Mouse (Mus musculus): Measurements from ENCODE around the gene Nrxn2. TPM values are rescaled to one million over a fixed set of nuclear protein-coding genes. Genes with fewer than 3 reads are reported as not detected.

Nrxn2 gene
- polyA plus RNA-seq, 1 experiment from 2014 or later = 6.2 TPM

GRCm38 (mm10) chr19:6464306-6465071 is 46.0 kb downstream of the Nrxn2 start:
- Histone ChIP-seq H3K4me2 (replicated peaks; ENCODE audit: low read depth, low read length) (no peak overlapping the region), H3K36me3 (ENCODE audit: insufficient read depth, low read length) (no peaks in the 10 kb centered on the region), H3K27me3 (ENCODE audit: insufficient read depth, low read length) (no peaks in the 10 kb centered on the region), H3K4me3 (ENCODE audit: low read length) (no peak overlapping the region), H3K4me1 (ENCODE audit: insufficient read depth, low read length) (peaks cover 22% of the 10 kb centered on the region), H3K9ac (replicated peaks; ENCODE audit: low read length) (no peak overlapping the region), H3K27ac (ENCODE audit: low read length) (no peak overlapping the region), H3K9me3 (ENCODE audit: low read length) (no peaks in the 10 kb centered on the region)
- ATAC-seq (ENCODE audit: low FRiP score, low TSS enrichment) = peak; percentile 56
- WGBS = 44% methylated on average over 10 of the region's 10 CpGs

GRCm38 (mm10) chr19:6465090-6465489 is 46.6 kb downstream of the Nrxn2 start:
- peak; percentile 55 for ATAC-seq (ENCODE audit: low FRiP score, low TSS enrichment)
- Histone ChIP-seq H3K9ac (replicated peaks; ENCODE audit: low read length) (no peak overlapping the region), H3K27ac (ENCODE audit: low read length) (no peak overlapping the region), H3K27me3 (ENCODE audit: insufficient read depth, low read length) (no peaks in the 10 kb centered on the region), H3K4me1 (ENCODE audit: insufficient read depth, low read length) (peaks cover 22% of the 10 kb centered on the region), H3K36me3 (ENCODE audit: insufficient read depth, low read length) (no peaks in the 10 kb centered on the region), H3K9me3 (ENCODE audit: low read length) (no peaks in the 10 kb centered on the region), H3K4me2 (replicated peaks; ENCODE audit: low read depth, low read length) (no peak overlapping the region), H3K4me3 (ENCODE audit: low read length) (no peak overlapping the region)
- 39% methylated on average over 5 of the region's 5 CpGs for WGBS

- 93% methylated on average over 3 of the region's 3 CpGs for WGBS
- Histone ChIP-seq H3K36me3 (ENCODE audit: insufficient read depth, low read length) (no peaks in the 10 kb centered on the region), H3K27me3 (ENCODE audit: insufficient read depth, low read length) (no peaks in the 10 kb centered on the region), H3K9ac (replicated peaks; ENCODE audit: low read length) (no peak overlapping the region), H3K27ac (ENCODE audit: low read length) (no peak overlapping the region), H3K4me3 (ENCODE audit: low read length) (no peak overlapping the region), H3K4me2 (replicated peaks; ENCODE audit: low read depth, low read length) (no peak overlapping the region), H3K9me3 (ENCODE audit: low read length) (no peaks in the 10 kb centered on the region), H3K4me1 (ENCODE audit: insufficient read depth, low read length) (peaks cover 22% of the 10 kb centered on the region)
- ATAC-seq (ENCODE audit: low FRiP score, low TSS enrichment) = no peak
Observed at GRCm38 (mm10) chr19:6466945-6467344, 48.4 kb downstream of the Nrxn2 start.

DNA sequence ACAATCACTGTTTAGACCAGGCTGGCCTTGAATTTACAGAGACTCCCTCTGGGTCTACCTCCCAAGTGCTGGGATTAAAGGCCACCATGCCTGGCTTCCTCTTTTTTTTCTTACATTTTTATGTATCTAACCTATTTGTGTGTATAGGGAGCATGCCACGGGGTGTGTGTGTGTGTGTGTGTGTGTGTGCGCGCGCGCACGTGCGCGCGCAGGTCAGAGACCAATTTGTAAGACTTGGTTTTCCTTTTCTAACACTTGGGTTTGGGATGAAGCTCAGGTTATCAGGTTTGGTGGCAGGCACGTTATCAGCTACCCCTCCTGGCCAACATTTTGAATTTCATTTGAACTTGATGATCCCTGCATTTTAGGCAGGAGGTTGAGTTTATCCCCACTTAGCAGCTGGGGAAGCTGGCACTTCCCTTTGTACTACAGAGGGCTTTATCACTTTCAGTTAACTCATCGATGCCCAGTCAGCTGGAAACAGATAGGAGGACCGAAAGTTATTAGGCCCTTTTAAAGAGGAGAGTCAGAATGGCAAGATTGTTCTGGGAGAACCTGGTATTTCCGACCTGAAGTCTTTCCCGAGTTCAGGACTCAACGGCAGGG is 48.9 kb downstream of the Nrxn2 start:
- no peak for ATAC-seq (ENCODE audit: low FRiP score, low TSS enrichment)
- Histone ChIP-seq H3K27ac (ENCODE audit: low read length) (no peak overlapping the region), H3K4me3 (ENCODE audit: low read length) (no peak overlapping the region), H3K9me3 (ENCODE audit: low read length) (no peaks in the 10 kb centered on the region), H3K36me3 (ENCODE audit: insufficient read depth, low read length) (no peaks in the 10 kb centered on the region), H3K4me2 (replicated peaks; ENCODE audit: low read depth, low read length) (no peak overlapping the region), H3K4me1 (ENCODE audit: insufficient read depth, low read length) (peaks cover 22% of the 10 kb centered on the region), H3K9ac (replicated peaks; ENCODE audit: low read length) (no peak overlapping the region), H3K27me3 (ENCODE audit: insufficient read depth, low read length) (no peaks in the 10 kb centered on the region)
- 88% methylated on average over 15 of the region's 15 CpGs for WGBS

DNA sequence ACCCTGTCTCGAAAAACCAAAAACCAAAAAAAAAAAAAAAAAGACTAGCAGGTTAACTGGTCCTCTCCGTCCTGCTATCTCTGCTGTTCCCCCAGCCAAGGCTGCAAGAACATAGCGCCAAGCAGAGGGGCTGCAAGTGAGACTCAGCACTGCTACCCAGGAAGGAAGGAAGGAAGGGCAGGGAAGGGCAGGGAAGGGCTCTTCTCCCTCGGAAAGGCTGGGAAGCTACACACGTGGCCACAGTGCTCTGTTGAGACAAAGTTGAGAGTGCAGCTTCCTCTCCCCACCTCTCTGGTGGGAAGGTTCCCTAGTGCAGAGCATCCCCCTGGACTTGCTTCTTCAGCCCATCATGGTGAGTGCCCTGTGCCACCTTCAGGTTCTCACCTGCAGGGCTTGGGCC is 53.1 kb downstream of the Nrxn2 start:
- 64% methylated on average over 4 of the region's 5 CpGs for WGBS

GRCm38 (mm10) chr19:6472821-6473220 is 54.3 kb downstream of the Nrxn2 start:
- WGBS = 70% methylated on average over 9 of the region's 9 CpGs
- no peak overlapping the region for H3K27ac ChIP-seq (ENCODE audit: low read length)

More for the DNA sequence above, 53.1 kb downstream of the Nrxn2 start:
- H3K4me3 ChIP-seq (ENCODE audit: low read length) = no peak overlapping the region
- no peaks in the 10 kb centered on the region for H3K9me3 ChIP-seq (ENCODE audit: low read length)
- H3K4me2 ChIP-seq (replicated peaks; ENCODE audit: low read depth, low read length) = no peak overlapping the region
- no peak for ATAC-seq (ENCODE audit: low FRiP score, low TSS enrichment)
- peaks cover 8% of the 10 kb centered on the region; the same call in 1 of the 2 replicates for H3K4me1 ChIP-seq (ENCODE audit: insufficient read depth, low read length)
- no peak overlapping the region for H3K27ac ChIP-seq (ENCODE audit: low read length)
- no peaks in the 10 kb centered on the region for H3K36me3 ChIP-seq (ENCODE audit: insufficient read depth, low read length)
- H3K9ac ChIP-seq (replicated peaks; ENCODE audit: low read length) = no peak overlapping the region
- H3K27me3 ChIP-seq (ENCODE audit: insufficient read depth, low read length) = no peaks in the 10 kb centered on the region

GRCm38 (mm10) chr19:6474706-6475105 is 56.2 kb downstream of the Nrxn2 start:
- ATAC-seq (ENCODE audit: low FRiP score, low TSS enrichment) = no peak
- Histone ChIP-seq H3K9ac (replicated peaks; ENCODE audit: low read length) (no peak overlapping the region), H3K4me1 (ENCODE audit: insufficient read depth, low read length) (peaks cover 8% of the 10 kb centered on the region; the same call in 1 of the 2 replicates), H3K27me3 (ENCODE audit: insufficient read depth, low read length) (no peaks in the 10 kb centered on the region), H3K4me3 (ENCODE audit: low read length) (no peak overlapping the region), H3K27ac (ENCODE audit: low read length) (no peak overlapping the region), H3K4me2 (replicated peaks; ENCODE audit: low read depth, low read length) (no peak overlapping the region), H3K36me3 (ENCODE audit: insufficient read depth, low read length) (no peaks in the 10 kb centered on the region), H3K9me3 (ENCODE audit: low read length) (no peaks in the 10 kb centered on the region)
- WGBS = 32% methylated on average over 15 of the region's 15 CpGs

More at GRCm38 (mm10) chr19:6472821-6473220, 54.3 kb downstream of the Nrxn2 start:
- no peak for ATAC-seq (ENCODE audit: low FRiP score, low TSS enrichment)
- Histone ChIP-seq H3K4me2 (replicated peaks; ENCODE audit: low read depth, low read length) (no peak overlapping the region), H3K9me3 (ENCODE audit: low read length) (no peaks in the 10 kb centered on the region), H3K4me1 (ENCODE audit: insufficient read depth, low read length) (peaks cover 8% of the 10 kb centered on the region; the same call in 1 of the 2 replicates), H3K27me3 (ENCODE audit: insufficient read depth, low read length) (no peaks in the 10 kb centered on the region), H3K36me3 (ENCODE audit: insufficient read depth, low read length) (no peaks in the 10 kb centered on the region), H3K9ac (replicated peaks; ENCODE audit: low read length) (no peak overlapping the region), H3K4me3 (ENCODE audit: low read length) (no peak overlapping the region)

GRCm38 (mm10) chr19:6475129-6475528 is 56.6 kb downstream of the Nrxn2 start:
- Histone ChIP-seq H3K27me3 (ENCODE audit: insufficient read depth, low read length) (no peaks in the 10 kb centered on the region), H3K9ac (replicated peaks; ENCODE audit: low read length) (no peak overlapping the region), H3K36me3 (ENCODE audit: insufficient read depth, low read length) (no peaks in the 10 kb centered on the region), H3K4me3 (ENCODE audit: low read length) (no peak overlapping the region), H3K27ac (ENCODE audit: low read length) (no peak overlapping the region), H3K9me3 (ENCODE audit: low read length) (no peaks in the 10 kb centered on the region), H3K4me2 (replicated peaks; ENCODE audit: low read depth, low read length) (no peak overlapping the region), H3K4me1 (ENCODE audit: insufficient read depth, low read length) (peaks cover 8% of the 10 kb centered on the region; the same call in 1 of the 2 replicates)
- ATAC-seq (ENCODE audit: low FRiP score, low TSS enrichment) = no peak
- 34% methylated on average over 5 of the region's 5 CpGs for WGBS

DNA sequence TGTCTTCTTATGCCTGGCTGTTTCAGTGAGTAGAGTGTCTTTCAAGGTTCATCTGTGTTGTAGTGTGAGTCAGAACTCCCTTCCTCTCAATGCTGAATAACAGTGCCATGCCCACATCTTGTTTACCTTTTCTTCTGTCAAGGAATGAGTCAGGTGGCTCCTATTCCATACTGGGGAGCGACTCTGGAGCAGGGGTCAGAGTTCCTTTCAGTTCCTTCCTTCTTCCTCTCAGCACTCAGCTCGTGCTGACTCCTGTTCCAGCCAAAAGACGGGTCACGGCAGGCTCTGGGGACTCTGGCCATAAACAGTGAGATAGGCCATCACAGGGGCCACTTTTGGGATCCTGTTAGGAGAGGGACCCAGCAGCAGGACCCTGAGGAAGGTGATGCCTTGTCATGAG is 58.5 kb downstream of the Nrxn2 start:
- peaks cover 8% of the 10 kb centered on the region; the same call in 1 of the 2 replicates for H3K4me1 ChIP-seq (ENCODE audit: insufficient read depth, low read length)
- no peak overlapping the region for H3K4me3 ChIP-seq (ENCODE audit: low read length)
- H3K9ac ChIP-seq (replicated peaks; ENCODE audit: low read length) = no peak overlapping the region
- H3K36me3 ChIP-seq (ENCODE audit: insufficient read depth, low read length) = no peaks in the 10 kb centered on the region
- no peaks in the 10 kb centered on the region for H3K27me3 ChIP-seq (ENCODE audit: insufficient read depth, low read length)
- 59% methylated on average over 4 of the region's 4 CpGs for WGBS
- H3K27ac ChIP-seq (ENCODE audit: low read length) = no peak overlapping the region
- H3K9me3 ChIP-seq (ENCODE audit: low read length) = no peaks in the 10 kb centered on the region
- no peak overlapping the region for H3K4me2 ChIP-seq (replicated peaks; ENCODE audit: low read depth, low read length)
- no peak for ATAC-seq (ENCODE audit: low FRiP score, low TSS enrichment)

GRCm38 (mm10) chr19:6478566-6478965 is 60.0 kb downstream of the Nrxn2 start:
- WGBS = 85% methylated on average over 2 of the region's 2 CpGs
- no peak overlapping the region for H3K9ac ChIP-seq (replicated peaks; ENCODE audit: low read length)
- peaks cover 8% of the 10 kb centered on the region; the same call in 1 of the 2 replicates for H3K4me1 ChIP-seq (ENCODE audit: insufficient read depth, low read length)
- H3K27ac ChIP-seq (ENCODE audit: low read length) = no peak overlapping the region
- no peak overlapping the region for H3K4me3 ChIP-seq (ENCODE audit: low read length)
- H3K27me3 ChIP-seq (ENCODE audit: insufficient read depth, low read length) = no peaks in the 10 kb centered on the region
- H3K36me3 ChIP-seq (ENCODE audit: insufficient read depth, low read length) = no peaks in the 10 kb centered on the region
- H3K4me2 ChIP-seq (replicated peaks; ENCODE audit: low read depth, low read length) = no peak overlapping the region
- no peaks in the 10 kb centered on the region for H3K9me3 ChIP-seq (ENCODE audit: low read length)
- ATAC-seq (ENCODE audit: low FRiP score, low TSS enrichment) = no peak

Measured in kidney, embryonic 16.5 days (tissue).